Mouse (Mus musculus): ENCODE results near the gene Znrf1. TPM values are rescaled to one million over a fixed set of nuclear protein-coding genes. Genes with fewer than 3 reads are reported as not detected.

The Znrf1 gene
- total RNA-seq, 2 experiments from 2014 or later, result 168 to 171 TPM

- no peak for DNase-seq (ENCODE audit: extremely low spot score in 1 of 2, low spot score in 2 of 2)
- intact Hi-C loops (cut with DNase I), result no loop called here
Measured at GRCm38 (mm10) chr8:111588336-111588735, 52.4 kb downstream of the Znrf1 start.

GRCm38 (mm10) chr8:111590214-111590613, 54.3 kb downstream of the Znrf1 start:
- intact Hi-C loops (cut with DNase I), result no loop called here
- no peak for DNase-seq (ENCODE audit: extremely low spot score in 1 of 2, low spot score in 2 of 2)

- DNase-seq (ENCODE audit: extremely low spot score in 1 of 2, low spot score in 2 of 2), result no peak
- intact Hi-C loops (cut with DNase I), result no loop called here
Measured at GRCm38 (mm10) chr8:111591176-111591575, 55.3 kb downstream of the Znrf1 start.

- intact Hi-C loops (cut with DNase I), result no loop called here
- DNase-seq (ENCODE audit: extremely low spot score in 1 of 2, low spot score in 2 of 2), result no peak
Measured at GRCm38 (mm10) chr8:111592390-111592910, 56.6 kb downstream of the Znrf1 start.

- no peak for DNase-seq (ENCODE audit: extremely low spot score in 1 of 2, low spot score in 2 of 2)
- intact Hi-C loops (cut with DNase I), result no loop called here
Measured at GRCm38 (mm10) chr8:111594044-111594840, 58.3 kb downstream of the Znrf1 start.

- no peak for DNase-seq (ENCODE audit: extremely low spot score in 1 of 2, low spot score in 2 of 2)
- intact Hi-C loops (cut with DNase I), result no loop called here
Measured at GRCm38 (mm10) chr8:111594951-111595350, 59.1 kb downstream of the Znrf1 start.

- DNase-seq (ENCODE audit: extremely low spot score in 1 of 2, low spot score in 2 of 2), result peak in 1 of 2 experiments; percentile 63
- intact Hi-C loops (cut with DNase I), result no loop called here
Measured at GRCm38 (mm10) chr8:111595712-111596484, 60.0 kb downstream of the Znrf1 start.

GRCm38 (mm10) chr8:111596485-111596821, 60.6 kb downstream of the Znrf1 start:
- no peak for DNase-seq (ENCODE audit: extremely low spot score in 1 of 2, low spot score in 2 of 2)
- intact Hi-C loops (cut with DNase I), result no loop called here

- intact Hi-C loops (cut with DNase I), result no loop called here
Measured at GRCm38 (mm10) chr8:111597310-111597709, 61.4 kb downstream of the Znrf1 start.

GRCm38 (mm10) chr8:111599707-111600444, 64.0 kb downstream of the Znrf1 start:
- intact Hi-C loops (cut with DNase I), result no loop called here

More at GRCm38 (mm10) chr8:111597310-111597709, 61.4 kb downstream of the Znrf1 start:
- DNase-seq (ENCODE audit: extremely low spot score in 1 of 2, low spot score in 2 of 2), result no peak

GRCm38 (mm10) chr8:111602050-111602449, 66.2 kb downstream of the Znrf1 start:
- DNase-seq (ENCODE audit: extremely low spot score in 1 of 2, low spot score in 2 of 2), result no peak
- intact Hi-C loops (cut with DNase I), result no loop called here

More at GRCm38 (mm10) chr8:111599707-111600444, 64.0 kb downstream of the Znrf1 start:
- no peak for DNase-seq (ENCODE audit: extremely low spot score in 1 of 2, low spot score in 2 of 2)

- no peak for DNase-seq (ENCODE audit: extremely low spot score in 1 of 2, low spot score in 2 of 2)
- intact Hi-C loops (cut with DNase I), result no loop called here
Measured at GRCm38 (mm10) chr8:111604986-111605385, 69.1 kb downstream of the Znrf1 start.

- intact Hi-C loops (cut with DNase I), result no loop called here
Measured at GRCm38 (mm10) chr8:111606961-111607360, 71.1 kb downstream of the Znrf1 start.

GRCm38 (mm10) chr8:111607414-111607813, 71.5 kb downstream of the Znrf1 start:
- intact Hi-C loops (cut with DNase I), result no loop called here
- no peak for DNase-seq (ENCODE audit: extremely low spot score in 1 of 2, low spot score in 2 of 2)

More at GRCm38 (mm10) chr8:111606961-111607360, 71.1 kb downstream of the Znrf1 start:
- no peak for DNase-seq (ENCODE audit: extremely low spot score in 1 of 2, low spot score in 2 of 2)

GRCm38 (mm10) chr8:111613181-111613580, 77.3 kb downstream of the Znrf1 start:
- intact Hi-C loops (cut with DNase I), result no loop called here
- DNase-seq (ENCODE audit: extremely low spot score in 1 of 2, low spot score in 2 of 2), result no peak

GRCm38 (mm10) chr8:111614786-111615701, 79.1 kb downstream of the Znrf1 start:
- intact Hi-C loops (cut with DNase I), result no loop called here
- no peak for DNase-seq (ENCODE audit: extremely low spot score in 1 of 2, low spot score in 2 of 2)

- intact Hi-C loops (cut with DNase I), result no loop called here
- no peak for DNase-seq (ENCODE audit: extremely low spot score in 1 of 2, low spot score in 2 of 2)
Measured at GRCm38 (mm10) chr8:111617812-111618211, 81.9 kb downstream of the Znrf1 start.

- no peak for DNase-seq (ENCODE audit: extremely low spot score in 1 of 2, low spot score in 2 of 2)
- intact Hi-C loops (cut with DNase I), result no loop called here
Measured at GRCm38 (mm10) chr8:111618273-111618672, 82.4 kb downstream of the Znrf1 start.
